Mouse (Mus musculus) liver, adult 2 months (tissue): ENCODE data around the gene Arhgap35.

Experiments used
- CTCF ChIP-seq: fragments of 200-500 bp; IDR thresholded peaks from 2 replicates; pipeline ENCODE4 v1.5.1; 2011; ENCODE audit warnings: low read depth, low read length, control low read depth
- POLR2A ChIP-seq: fragments of 200-500 bp; IDR thresholded peaks from 2 replicates; pipeline ENCODE4 v1.6.1; 2011; ENCODE audit warnings: low read length, control low read depth; ENCODE audit not compliant: insufficient read depth; ENCODE audit errors: extremely low read depth

GRCm38 (mm10) chr7:16496260-16496659 lies 118.5 kb downstream of the Arhgap35 start:
- no peak for TF ChIP-seq CTCF
- TF ChIP-seq POLR2A = no peak
